Mouse (Mus musculus) liver, embryonic 16.5 days (tissue): ENCODE results near the gene Prr23a1. TPM values are rescaled to one million over a fixed set of nuclear protein-coding genes. Genes with fewer than 3 reads are reported as not detected.

Experiments
- polyA plus RNA-seq: library from polyadenylated mRNA; unstranded; fragments of >200 nt; fragmentation: Nextera tagmentation; extraction: Ambion mirVana; gene quantifications from 2 replicates; pipeline ENCODE4 v1.2.1, GENCODE M21; 2015

Gene Prr23a1
- polyA plus RNA-seq, 1 experiment from 2014 or later, result not detected

Other genes with a start within 250 kb of the Prr23a1 start
- gene Mrps22, start 240.8 kb upstream of the Prr23a1 start, polyA plus RNA-seq, result 35.1 and 35.2 TPM in 2 replicates
- gene Prr23a2, start 14.0 kb downstream of the Prr23a1 start, polyA plus RNA-seq, result not detected in 2 replicates
- gene Prr23a3, start 22.3 kb downstream of the Prr23a1 start, polyA plus RNA-seq, result not detected in 2 replicates
- gene 7420426K07Rik, start 60.6 kb downstream of the Prr23a1 start, polyA plus RNA-seq, result not detected in 2 replicates
- not detected in 2 replicates for gene Foxl2, start 112.8 kb downstream of the Prr23a1 start, polyA plus RNA-seq
- gene Faim, start 143.9 kb downstream of the Prr23a1 start, polyA plus RNA-seq, result 8.0 and 10.3 TPM in 2 replicates
- 0.15 TPM in 1 of 2 replicates, not detected in the other for gene Gm1123, start 193.2 kb downstream of the Prr23a1 start, polyA plus RNA-seq